Mouse (Mus musculus) liver, embryonic 12.5 days (tissue): ENCODE measurements around the gene Rbm20. TPM values are rescaled to one million over a fixed set of nuclear protein-coding genes. Genes with fewer than 3 reads are reported as not detected.

Experiments
- polyA plus RNA-seq: library from polyadenylated mRNA; unstranded; fragments of >200 nt; fragmentation: Nextera tagmentation; extraction: Ambion mirVana; gene quantifications from 2 replicates; pipeline ENCODE4 v1.2.1, GENCODE M21; 2016

Gene Rbm20
- polyA plus RNA-seq, 1 experiment from 2014 or later: 0.18 TPM

Other genes starting within 250 kb of the Rbm20 start
- gene Dusp5, start 148.2 kb upstream of the Rbm20 start, polyA plus RNA-seq: 5.7 and 5.9 TPM in 2 replicates
- 289 and 313 TPM in 2 replicates for gene Nutf2-ps1, start 88.2 kb upstream of the Rbm20 start, polyA plus RNA-seq
- 52.9 and 53.3 TPM in 2 replicates for gene Smc3, start 76.9 kb upstream of the Rbm20 start, polyA plus RNA-seq
- 24.2 and 24.4 TPM in 2 replicates for gene Pdcd4, start 214.9 kb downstream of the Rbm20 start, polyA plus RNA-seq